Mouse (Mus musculus) stomach, postnatal 0 days (tissue): Measurements from ENCODE around the gene Smco2.

Source experiments
- CTCF ChIP-seq: IDR thresholded peaks from 2 replicates; pipeline ENCODE4 v1.5.1; 2016; ENCODE audit warnings: antibody characterized with exemption, low read depth, mild to moderate bottlenecking, moderate library complexity
- EP300 ChIP-seq: optimal IDR thresholded peaks from 2 replicates; pipeline ENCODE3; 2016; ENCODE audit warnings: antibody characterized with exemption

GRCm38 (mm10) chr6:146809991-146810390 lies 39.9 kb upstream of the Smco2 start:
- TF ChIP-seq CTCF (no peak), EP300 (no peak)
